Mouse (Mus musculus) embryonic facial prominence, embryonic 14.5 days (tissue): ENCODE data around the gene Snai3. TPM values are rescaled to one million over a fixed set of nuclear protein-coding genes. Genes with fewer than 3 reads are reported as not detected.

Source experiments
- ATAC-seq: fragments of 200-750 bp; cut with Nextera tagmentation; 2 replicates; pipeline ENCODE4 v1.8.0; 2017; ENCODE audit warnings: low read depth, moderate number of reproducible peaks, moderate TSS enrichment
- DNase-seq: peaks from one replicate; pipeline ENCODE4 v3.0.0-alpha.2; 2015; ENCODE audit warnings: low spot score
- H3K27ac ChIP-seq: fragments of 300-500 bp; sonication (generic); replicated peaks from 2 replicates; pipeline ENCODE4 v1.5.1; 2014; ENCODE audit warnings: low read depth, mild to moderate bottlenecking, low read length, moderate library complexity
- H3K27me3 ChIP-seq: fragments of 300-500 bp; sonication (generic); replicated peaks from 2 replicates; pipeline ENCODE4 v1.6.1; 2014; ENCODE audit warnings: low read length; ENCODE audit not compliant: control insufficient read depth, insufficient read depth
- H3K36me3 ChIP-seq: fragments of 300-500 bp; sonication (generic); 2 replicates; pipeline ENCODE4 v1.6.1; 2014; ENCODE audit warnings: low read length, mixed read lengths; ENCODE audit not compliant: control insufficient read depth, insufficient read depth
- H3K4me1 ChIP-seq: fragments of 300-500 bp; sonication (generic); 2 replicates; pipeline ENCODE4 v1.6.1; 2014; ENCODE audit warnings: antibody characterized with exemption, low read length; ENCODE audit not compliant: control insufficient read depth, insufficient read depth
- H3K4me2 ChIP-seq: fragments of 300-500 bp; sonication (generic); 2 replicates; pipeline ENCODE4 v1.6.1; 2014; ENCODE audit warnings: low read depth, mild to moderate bottlenecking, low read length, moderate library complexity, mixed read lengths
- H3K4me3 ChIP-seq: fragments of 300-500 bp; sonication (generic); 2 replicates; pipeline ENCODE4 v1.5.1; 2014; ENCODE audit warnings: low read depth, mild to moderate bottlenecking, low read length
- H3K9ac ChIP-seq: fragments of 300-500 bp; sonication (generic); 2 replicates; pipeline ENCODE4 v1.6.1; 2014; ENCODE audit warnings: low read depth, mild to moderate bottlenecking, low read length, moderate library complexity, mixed read lengths
- H3K9me3 ChIP-seq: fragments of 300-500 bp; sonication (generic); 2 replicates; pipeline ENCODE4 v1.6.1; 2016; ENCODE audit warnings: low read length; ENCODE audit not compliant: control insufficient read depth
- WGBS: fragments of 180-500 bp; shearing (Covaris S2); extraction: QIAGEN DNeasy Blood & Tissue Kit; methylation state at CpG from one replicate; pipeline ENCODE4 v1.1.7; 2014; 5-methylcytosine and 5-hydroxymethylcytosine counted together
- polyA plus RNA-seq: library from polyadenylated mRNA; unstranded; fragments of >200 nt; fragmentation: Nextera tagmentation; extraction: Ambion mirVana; gene quantifications from 2 replicates; pipeline ENCODE4 v1.2.1, GENCODE M21; 2014

The Snai3 gene
- polyA plus RNA-seq, 1 experiment from 2014 or later, result 4.2 TPM

DNA sequence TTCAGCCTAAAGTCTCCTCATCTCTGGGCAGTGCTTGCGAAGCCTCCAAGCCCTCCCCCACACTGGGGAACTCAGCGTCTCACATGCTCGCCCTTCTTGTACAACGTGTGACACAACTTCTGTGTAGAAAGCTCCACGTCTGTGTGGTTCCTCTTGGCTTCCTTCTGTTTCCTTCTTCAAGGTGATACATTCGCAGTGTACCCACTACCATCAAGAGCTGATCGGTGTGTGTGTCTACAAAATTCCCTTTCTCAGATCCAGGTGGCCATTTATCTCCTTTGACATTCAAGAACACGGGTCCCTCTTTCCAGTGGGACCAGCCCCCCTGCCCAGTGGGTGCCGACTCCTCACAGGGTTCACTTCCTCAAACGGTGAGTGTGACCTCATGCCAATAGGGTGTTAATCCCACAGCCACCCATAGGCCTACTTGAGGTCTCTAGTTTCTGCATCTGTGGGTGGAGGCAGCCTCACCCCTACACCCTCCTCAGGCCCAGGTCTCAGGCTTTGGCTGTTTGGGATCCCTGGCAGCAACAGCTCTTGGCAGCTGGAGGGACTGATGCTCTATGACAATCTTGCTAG, 30.4 kb downstream of the Snai3 start:
- Histone ChIP-seq H3K27me3 (no peaks in the 10 kb centered on the region), H3K9me3 (no peaks in the 10 kb centered on the region), H3K4me2 (no peak overlapping the region), H3K4me3 (no peak overlapping the region), H3K4me1 (peaks cover 7% of the 10 kb centered on the region), H3K36me3 (peaks cover 17% of the 10 kb centered on the region), H3K9ac (no peak overlapping the region), H3K27ac (no peak overlapping the region)
- 84% methylated on average over 10 of the region's 10 CpGs for WGBS
- ATAC-seq (no peak), DNase-seq (no peak)

DNA sequence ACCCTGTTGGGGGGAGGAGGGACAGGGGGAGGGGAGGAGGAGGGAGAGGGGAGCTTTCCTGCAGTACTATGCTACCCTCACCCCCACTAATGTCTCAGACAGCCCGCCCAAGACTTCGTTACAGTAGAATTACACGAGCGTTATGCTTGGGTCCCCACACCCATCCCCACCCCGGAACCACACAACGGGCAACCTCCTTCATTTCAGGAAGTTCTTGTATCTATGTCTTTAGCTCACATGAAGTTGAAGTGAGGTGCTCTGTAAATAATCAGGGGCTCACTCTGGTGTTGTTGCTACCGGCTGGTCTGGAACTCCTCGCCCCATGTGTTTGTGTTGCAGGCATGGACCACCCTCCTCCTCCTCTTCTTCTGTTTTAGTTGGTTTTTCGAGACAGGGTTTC, 32.4 kb downstream of the Snai3 start:
- Histone ChIP-seq H3K27me3 (no peaks in the 10 kb centered on the region), H3K27ac (no peak overlapping the region), H3K4me3 (no peak overlapping the region), H3K36me3 (0 out of 2 replicates have a peak, but pooled peaks cover 5% of the 10 kb centered on the region), H3K9me3 (no peaks in the 10 kb centered on the region), H3K4me2 (no peak overlapping the region), H3K4me1 (peaks cover 7% of the 10 kb centered on the region), H3K9ac (no peak overlapping the region)
- DNase-seq (no peak), ATAC-seq (no peak)
- 89% methylated on average over 9 of the region's 9 CpGs for WGBS

DNA sequence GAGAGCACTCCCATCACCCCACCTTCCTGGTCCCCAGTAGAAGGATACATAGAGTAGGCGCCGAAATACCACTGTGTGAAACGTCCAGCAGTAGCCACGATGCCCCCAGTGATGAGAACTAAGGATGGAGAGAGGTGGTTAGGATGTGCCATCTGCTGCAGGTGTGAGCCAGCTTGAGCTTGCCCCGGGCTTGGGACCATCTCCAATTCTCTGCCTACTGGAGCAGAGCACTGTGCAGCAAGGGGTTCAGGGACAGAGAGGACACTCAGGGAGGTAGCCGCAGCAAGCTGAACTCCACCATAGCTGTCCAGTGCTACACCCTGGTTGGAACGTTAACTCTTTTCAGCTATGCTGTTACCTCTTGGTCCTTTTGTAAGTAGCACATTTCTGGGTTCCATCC, 32.9 kb downstream of the Snai3 start:
- H3K27me3 ChIP-seq, result no peaks in the 10 kb centered on the region
- H3K4me2 ChIP-seq, result no peak overlapping the region
- ATAC-seq (no peak), DNase-seq (no peak)
- H3K4me1 ChIP-seq, result peaks cover 7% of the 10 kb centered on the region
- H3K9ac ChIP-seq, result no peak overlapping the region
- 0 out of 2 replicates have a peak, but pooled peaks cover 5% of the 10 kb centered on the region for H3K36me3 ChIP-seq
- H3K27ac ChIP-seq, result no peak overlapping the region
- H3K9me3 ChIP-seq, result no peaks in the 10 kb centered on the region
- WGBS, result 86% methylated on average over 7 of the region's 7 CpGs
- no peak overlapping the region for H3K4me3 ChIP-seq

DNA sequence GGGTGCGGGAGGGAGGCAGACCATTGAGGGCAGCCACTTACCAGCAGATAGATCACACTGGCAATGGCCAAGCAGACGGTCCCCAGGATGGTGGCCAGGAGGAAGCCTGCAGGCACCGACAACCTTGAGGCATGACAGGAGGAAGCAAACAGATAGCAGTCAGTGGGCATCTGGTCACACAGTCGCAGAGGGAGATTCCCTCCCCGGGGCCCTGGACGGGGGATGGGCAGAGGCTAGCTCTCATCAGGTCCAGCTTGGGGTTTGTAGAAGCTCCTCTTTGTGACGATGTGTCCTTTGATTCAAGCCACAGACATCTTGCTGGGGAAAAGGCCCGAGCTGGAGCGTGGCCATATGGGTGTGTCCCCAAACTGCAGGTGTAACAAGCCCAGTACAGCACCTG, 34.4 kb downstream of the Snai3 start:
- no peak overlapping the region for H3K9ac ChIP-seq
- H3K27me3 ChIP-seq, result no peaks in the 10 kb centered on the region
- no peak overlapping the region for H3K27ac ChIP-seq
- ATAC-seq (no peak), DNase-seq (no peak)
- H3K9me3 ChIP-seq, result no peaks in the 10 kb centered on the region
- 0 out of 2 replicates have a peak, but pooled peaks cover 5% of the 10 kb centered on the region for H3K36me3 ChIP-seq
- no peak overlapping the region for H3K4me3 ChIP-seq
- no peak overlapping the region for H3K4me2 ChIP-seq
- no peaks in the 10 kb centered on the region for H3K4me1 ChIP-seq
- WGBS, result 83% methylated on average over 9 of the region's 9 CpGs

DNA sequence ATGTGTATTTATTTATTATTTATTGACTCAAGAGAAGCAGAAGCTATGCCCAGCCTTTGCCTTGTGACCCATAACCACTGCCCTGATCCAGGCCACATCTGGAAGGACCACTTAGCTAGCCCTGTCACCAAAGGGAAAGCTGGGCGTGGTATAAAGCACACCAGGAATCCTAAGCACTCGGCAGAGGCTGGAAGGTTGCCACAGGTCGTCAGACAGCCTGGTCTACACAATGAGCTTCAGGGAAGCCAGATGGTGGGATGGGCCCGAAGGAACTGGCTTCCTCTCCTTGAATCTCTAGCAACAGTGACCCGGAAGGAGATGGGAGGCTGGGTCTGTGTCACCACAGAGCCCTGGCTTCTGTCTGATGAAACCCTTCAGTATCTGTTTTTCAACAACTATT, 36.9 kb downstream of the Snai3 start:
- DNase-seq, result peak; percentile 35
- Histone ChIP-seq H3K27me3 (no peaks in the 10 kb centered on the region), H3K36me3 (0 out of 2 replicates have a peak, but pooled peaks cover 9% of the 10 kb centered on the region), H3K4me2 (no peak overlapping the region), H3K9ac (no peak overlapping the region), H3K9me3 (no peaks in the 10 kb centered on the region), H3K27ac (no peak overlapping the region), H3K4me1 (no peaks in the 10 kb centered on the region), H3K4me3 (no peak overlapping the region)
- WGBS, result 44% methylated on average over 4 of the region's 5 CpGs
- ATAC-seq, result no peak

DNA sequence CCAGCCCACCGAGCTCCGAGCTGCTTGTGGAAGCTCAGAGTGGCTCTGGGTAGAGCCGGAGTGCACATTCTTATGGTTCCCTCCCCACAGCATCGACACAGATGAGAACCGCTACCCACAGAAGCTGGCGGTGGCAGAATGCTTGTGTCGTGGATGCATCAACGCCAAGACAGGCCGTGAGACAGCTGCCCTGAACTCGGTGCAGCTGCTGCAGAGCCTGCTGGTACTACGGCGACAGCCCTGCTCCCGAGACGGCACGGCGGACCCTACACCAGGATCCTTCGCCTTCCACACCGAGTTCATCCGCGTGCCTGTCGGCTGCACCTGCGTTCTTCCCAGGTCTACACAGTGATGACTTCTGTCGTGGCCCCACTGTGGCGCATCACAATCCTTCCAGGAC, 37.3 kb downstream of the Snai3 start:
- WGBS, result 89% methylated on average over 24 of the region's 24 CpGs
- no peak overlapping the region for H3K4me2 ChIP-seq
- no peak overlapping the region for H3K4me3 ChIP-seq
- peaks cover 13% of the 10 kb centered on the region; the same call in 1 of the 2 replicates for H3K36me3 ChIP-seq
- H3K27ac ChIP-seq, result no peak overlapping the region
- no peaks in the 10 kb centered on the region for H3K4me1 ChIP-seq
- H3K27me3 ChIP-seq, result no peaks in the 10 kb centered on the region
- no peaks in the 10 kb centered on the region for H3K9me3 ChIP-seq
- no peak for ATAC-seq
- no peak overlapping the region for H3K9ac ChIP-seq
- no peak for DNase-seq

DNA sequence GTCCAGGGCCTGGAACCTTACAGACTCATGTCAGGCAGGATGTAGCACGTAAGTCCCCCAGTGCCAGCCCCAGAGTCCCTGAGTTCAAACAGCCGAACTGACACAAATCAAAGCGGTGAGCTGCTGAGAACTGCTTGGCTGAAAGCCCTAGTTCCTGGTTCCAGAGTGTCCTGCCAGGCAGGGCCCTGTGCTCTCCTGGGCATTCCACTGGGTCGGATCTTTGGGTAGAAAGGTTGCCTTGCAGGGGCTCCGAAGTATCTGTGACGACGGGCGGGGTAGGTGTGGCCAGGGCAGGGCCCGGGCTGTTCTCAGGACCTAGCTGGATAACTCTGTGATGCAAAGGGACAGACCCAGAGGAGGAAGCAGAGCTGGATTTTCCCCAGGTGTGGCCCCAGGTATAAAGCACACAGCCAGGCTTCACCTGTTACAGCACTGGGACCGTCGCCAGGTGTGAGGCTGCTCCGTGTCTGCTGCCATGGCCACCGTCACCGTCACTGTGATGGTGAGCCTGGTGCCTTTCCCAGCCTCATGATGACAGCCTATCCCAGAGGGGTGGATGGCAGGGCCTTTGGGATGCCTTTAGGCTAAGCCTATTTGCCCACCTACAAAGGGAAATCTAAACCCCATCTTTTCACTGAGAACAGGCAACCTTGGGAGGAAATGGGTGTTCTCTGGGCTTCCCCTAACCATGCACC, 39.0 kb downstream of the Snai3 start, which contains the start of gene Il17c:
Il17c (plus strand) TSS at position 645 of the 695 bp plus-strand sequence.
- no peaks in the 10 kb centered on the region for H3K27me3 ChIP-seq
- H3K9ac ChIP-seq, result no peak within 1 kb of the TSS
- H3K27ac ChIP-seq, result no peak within 1 kb of the TSS
- H3K36me3 ChIP-seq, result peaks cover 28% of the 10 kb centered on the region
- 80% methylated on average over 14 of the region's 14 CpGs for WGBS
- H3K4me2 ChIP-seq, result no peak within 1 kb of the TSS
- H3K4me3 ChIP-seq, result no peak within 1 kb of the TSS
- H3K4me1 ChIP-seq, result no peaks in the 10 kb centered on the region
- DNase-seq (peak; percentile 28), ATAC-seq (no peak; the same call in 1 of the 2 replicates)
- no peaks in the 10 kb centered on the region for H3K9me3 ChIP-seq

DNA sequence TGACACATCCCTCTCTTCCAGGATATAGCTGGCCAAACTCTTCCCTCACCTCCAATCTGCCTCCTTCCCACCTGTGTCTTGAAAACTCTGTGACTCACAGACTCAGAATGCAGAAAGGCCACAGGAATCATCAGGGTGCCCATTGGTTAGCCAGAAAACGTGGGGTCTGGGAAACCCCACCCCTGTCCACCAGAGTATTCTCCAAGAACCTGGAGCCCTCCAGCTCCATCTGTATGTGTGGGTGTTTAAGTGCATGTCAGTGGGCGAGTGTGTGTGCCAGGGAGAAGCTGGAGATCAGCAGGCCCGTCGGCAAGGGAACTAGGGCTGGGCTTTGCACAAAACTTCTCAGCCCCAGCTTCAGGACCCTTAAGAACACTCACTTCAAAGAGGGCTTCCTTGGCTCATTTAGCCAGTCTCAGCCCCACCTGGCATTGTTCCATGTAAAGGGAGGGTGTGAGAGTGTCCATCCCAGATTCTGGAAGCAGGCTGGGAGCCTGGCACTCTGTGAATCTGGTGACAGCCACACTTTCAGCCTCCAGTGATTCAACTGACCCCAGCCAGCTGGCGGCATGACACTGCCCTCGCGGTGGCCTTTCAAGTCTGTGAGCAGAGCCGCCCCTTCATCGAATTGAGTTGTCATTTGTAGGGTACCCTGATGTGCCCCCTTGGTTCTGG, 40.5 kb downstream of the Snai3 start:
- peaks cover 38% of the 10 kb centered on the region for H3K36me3 ChIP-seq
- no peak overlapping the region for H3K9ac ChIP-seq
- DNase-seq (no peak), ATAC-seq (no peak)
- no peak overlapping the region for H3K4me2 ChIP-seq
- no peaks in the 10 kb centered on the region for H3K9me3 ChIP-seq
- no peak overlapping the region for H3K27ac ChIP-seq
- no peaks in the 10 kb centered on the region for H3K27me3 ChIP-seq
- H3K4me3 ChIP-seq, result no peak overlapping the region
- H3K4me1 ChIP-seq, result no peaks in the 10 kb centered on the region
- WGBS, result 78% methylated on average over 9 of the region's 9 CpGs
